Mouse (Mus musculus) testis, adult 10 weeks (tissue): Measurements from ENCODE around the gene Btbd3. TPM values are rescaled to one million over a fixed set of nuclear protein-coding genes. Genes with fewer than 3 reads are reported as not detected.

Source experiments
- polyA plus RNA-seq: library from polyadenylated mRNA; stranded (reverse); fragments of 350-450 nt; fragmentation: Illumina TruSeq; extraction: RNeasy Lipid Tissue Mini Kit (QIAGEN cat#74804); gene quantifications from one replicate; pipeline ENCODE4 v1.2.3, GENCODE M21; 2014; ENCODE audit warnings: low read depth, low replicate concordance

The Btbd3 gene
- polyA plus RNA-seq, result 3.9 TPM

GRCm38 (mm10) chr2:138256411-138256810 is at the start of gene Btbd3:
Gene Btbd3, plus strand, starts transcription at chr2:138256565.

